Mouse (Mus musculus) heart, postnatal 0 days (tissue): ENCODE data around the gene St3gal4.
"Not testable (repeated sequence)": the region's sequence is repeated elsewhere in the genome, so short reads cannot be mapped to it uniquely, and the experiment has no call there.

ENCODE experiments used
- CTCF ChIP-seq: IDR thresholded peaks from 2 replicates; pipeline ENCODE4 v1.5.1; 2016; ENCODE audit warnings: antibody characterized with exemption, control low read depth, low read depth
- EP300 ChIP-seq: IDR thresholded peaks from 2 replicates; pipeline ENCODE4 v1.6.1; 2016; ENCODE audit warnings: antibody characterized with exemption, low read depth

DNA sequence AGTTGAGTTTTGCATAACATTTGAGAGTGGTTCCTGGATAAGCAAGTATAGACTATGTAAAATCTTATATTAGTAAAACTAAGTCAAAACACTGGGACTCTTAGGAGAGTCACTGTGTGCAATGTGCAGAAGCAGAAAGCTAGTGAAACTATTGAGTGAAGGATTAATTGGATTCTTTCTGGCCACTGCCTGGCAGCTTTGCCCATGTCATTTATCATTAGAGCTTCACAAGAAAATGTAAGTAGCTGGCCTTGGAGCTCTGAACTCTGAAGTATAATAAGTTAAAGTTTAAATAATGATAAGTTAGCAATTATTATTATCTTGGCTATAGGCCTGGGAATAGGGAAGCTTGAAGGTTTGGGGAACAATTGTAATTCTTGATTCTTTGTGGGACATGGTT is 29.8 kb upstream of the St3gal4 start:
- TF ChIP-seq CTCF, EP300: not testable (repeated sequence)
